Mouse (Mus musculus) urinary bladder, postnatal 10 days (tissue): Measurements from ENCODE around the gene Myl7.
"Not testable (repeated sequence)": the region's sequence is repeated elsewhere in the genome, so short reads cannot be mapped to it uniquely, and the experiment has no call there.

ENCODE experiments used
- DNase-seq: peaks from one replicate; pipeline ENCODE4 v3.0.0; 2022; ENCODE audit warnings: low spot score

Myl7 gene

GRCm38 (mm10) chr11:5898531-5898930, at the start of gene Myl7:
Myl7 (minus strand) TSS chr11:5898782.
- DNase-seq: no peak

- no peak for DNase-seq
These were observed 49.2 kb upstream of the Myl7 start for GRCm38 (mm10) chr11:5947796-5948195.

DNA sequence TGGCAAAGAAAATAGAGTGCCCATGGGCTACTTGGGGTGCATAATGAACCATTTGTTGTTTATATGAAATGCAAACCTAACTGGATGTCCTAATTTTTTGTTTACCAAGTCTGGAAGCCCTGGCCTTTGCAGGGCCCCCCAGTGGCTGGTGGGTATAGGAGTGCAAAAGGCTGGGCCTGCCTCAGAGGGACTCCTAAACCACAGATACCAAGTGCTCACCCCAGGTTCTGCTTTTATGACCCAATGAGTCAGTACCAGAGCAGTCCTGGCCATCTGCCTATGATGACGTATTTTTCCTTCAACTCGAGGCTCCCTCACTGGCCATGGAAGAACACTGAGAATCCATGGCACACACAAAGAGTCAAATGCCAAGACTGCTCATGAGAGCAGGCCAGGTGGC, 46.5 kb upstream of the Myl7 start:
- DNase-seq: no peak

GRCm38 (mm10) chr11:5942966-5943365, 44.4 kb upstream of the Myl7 start:
- DNase-seq: no peak

DNA sequence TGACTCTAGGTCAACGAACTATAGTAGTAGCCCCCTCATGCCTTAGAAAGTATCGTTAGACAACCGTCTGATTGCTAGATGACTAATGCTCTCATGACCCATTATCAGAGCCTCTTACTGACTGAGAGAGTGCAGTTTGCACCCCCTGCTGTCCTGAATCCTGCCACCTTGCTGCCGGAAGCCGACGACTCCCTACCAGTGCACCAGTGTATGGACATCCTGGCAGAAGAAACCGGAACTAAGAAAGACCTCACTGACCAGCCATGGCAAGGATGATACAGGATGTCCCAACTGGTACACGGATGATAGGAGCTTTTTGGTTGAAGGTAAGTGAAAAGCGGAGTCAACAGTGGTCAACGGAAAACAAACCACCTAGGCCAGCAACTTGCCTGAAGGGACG, 35.9 kb upstream of the Myl7 start:
- DNase-seq: not testable (repeated sequence)

DNA sequence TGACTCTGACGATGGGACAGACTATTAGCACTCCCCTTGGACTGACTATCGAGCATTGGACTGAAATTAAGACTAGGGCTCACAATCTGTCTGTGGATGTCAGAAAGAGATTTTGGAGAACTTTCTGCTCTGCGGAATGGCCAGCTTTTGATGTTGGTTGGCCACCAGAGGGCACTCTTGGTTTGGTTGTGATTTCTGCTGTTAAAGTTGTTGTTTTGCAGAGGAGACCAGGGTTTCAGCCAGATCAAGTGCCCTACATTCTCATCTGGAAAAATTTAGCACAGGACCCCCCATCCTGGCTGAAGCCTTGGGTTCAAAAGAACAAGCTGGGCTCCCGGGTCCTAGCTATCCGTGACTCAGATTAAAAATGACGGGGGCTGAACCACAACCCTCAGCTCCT, 33.4 kb upstream of the Myl7 start:
- DNase-seq: not testable (repeated sequence)

- no peak for DNase-seq
These were observed 32.0 kb upstream of the Myl7 start for GRCm38 (mm10) chr11:5930578-5930977.

GRCm38 (mm10) chr11:5926696-5927220, 28.2 kb upstream of the Myl7 start:
- no peak for DNase-seq

DNA sequence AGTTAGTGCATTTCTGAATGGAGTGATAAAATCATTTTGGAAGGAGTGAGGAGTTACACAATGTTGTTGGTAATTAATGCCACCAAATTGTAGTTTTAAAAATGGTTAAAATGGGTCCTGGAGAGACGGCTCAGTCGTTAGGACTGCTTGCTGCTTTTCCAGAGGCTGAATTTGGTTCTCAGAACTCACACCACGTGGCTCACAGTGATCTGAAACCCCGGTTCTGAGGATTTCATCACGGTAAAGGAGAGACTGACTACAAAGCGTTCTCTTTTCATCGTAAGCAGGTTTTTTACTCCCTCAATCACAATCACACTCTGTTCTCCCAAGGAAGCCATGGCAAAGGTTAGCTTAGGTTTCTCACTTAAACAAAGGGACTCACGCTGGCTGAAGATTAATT, 26.1 kb upstream of the Myl7 start:
- no peak for DNase-seq

DNA sequence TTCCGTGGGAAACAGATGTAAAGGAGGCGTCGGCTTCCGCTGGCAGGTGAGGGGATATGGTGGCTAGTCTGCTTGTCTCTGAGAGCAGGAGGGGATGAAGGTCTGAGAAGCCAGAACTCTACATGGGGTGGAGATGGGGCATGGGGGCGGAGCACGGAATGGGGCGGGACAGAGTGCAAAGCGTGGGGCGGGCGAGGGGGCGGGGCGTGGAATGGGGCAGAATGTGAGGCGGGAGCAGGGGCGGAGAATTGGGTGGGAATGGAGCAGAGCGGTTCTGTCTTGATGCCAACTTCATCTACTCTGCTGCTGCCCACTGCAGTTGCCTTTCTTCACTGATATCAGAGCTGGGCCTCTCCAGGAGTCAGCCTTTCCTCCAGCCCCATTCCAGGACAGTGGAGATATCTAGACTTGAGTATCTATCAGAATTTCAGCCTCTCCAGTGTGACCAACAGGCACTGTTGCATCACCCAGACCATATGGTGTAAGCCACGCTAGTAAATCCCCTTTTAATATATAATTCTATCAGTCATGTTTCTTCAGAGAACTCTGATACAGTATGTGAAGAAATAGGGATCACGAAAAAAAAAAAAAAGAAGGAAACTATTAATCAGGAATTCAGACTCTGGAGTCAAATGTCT, 21.9 kb upstream of the Myl7 start:
- no peak for DNase-seq

DNA sequence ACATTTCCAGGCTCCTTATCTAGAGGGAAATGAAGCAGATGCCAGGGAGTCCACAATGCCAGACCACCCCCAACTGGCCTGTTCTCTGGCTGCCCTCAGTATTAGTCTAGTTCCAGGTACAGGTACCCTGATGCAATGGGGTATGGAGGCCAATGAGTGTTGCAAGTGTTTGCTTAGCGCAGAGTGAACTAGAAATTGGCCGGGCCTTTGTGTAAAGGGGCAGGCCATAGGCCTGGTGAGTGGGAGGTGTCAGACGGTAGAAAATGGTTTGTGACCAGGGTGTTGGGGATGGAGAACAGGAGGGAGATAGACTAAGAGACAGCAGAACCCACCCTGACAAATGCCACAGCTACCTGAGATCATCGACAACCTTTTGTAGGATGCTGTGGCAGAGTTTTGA, 21.0 kb upstream of the Myl7 start:
- no peak for DNase-seq

GRCm38 (mm10) chr11:5918111-5918510, 19.5 kb upstream of the Myl7 start:
- DNase-seq: no peak

DNA sequence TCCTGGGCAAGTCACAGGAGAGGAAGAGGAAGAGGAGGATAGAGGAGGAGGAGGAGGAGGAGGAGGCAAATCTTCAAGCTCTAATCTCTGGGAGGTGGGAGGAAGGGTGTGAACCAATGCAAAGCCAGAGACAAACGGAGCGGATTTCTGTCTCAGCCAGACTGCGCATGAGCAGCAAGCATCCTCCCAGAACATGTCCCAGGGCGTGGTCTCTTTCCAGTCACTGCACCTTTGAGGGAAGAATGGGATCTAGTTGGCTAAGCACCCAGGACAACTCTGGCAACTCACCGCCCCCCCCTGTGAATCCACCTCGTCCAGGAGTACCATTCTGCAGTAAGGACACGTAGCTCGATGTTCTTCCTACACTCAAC, 17.6 kb upstream of the Myl7 start:
- no peak for DNase-seq

DNA sequence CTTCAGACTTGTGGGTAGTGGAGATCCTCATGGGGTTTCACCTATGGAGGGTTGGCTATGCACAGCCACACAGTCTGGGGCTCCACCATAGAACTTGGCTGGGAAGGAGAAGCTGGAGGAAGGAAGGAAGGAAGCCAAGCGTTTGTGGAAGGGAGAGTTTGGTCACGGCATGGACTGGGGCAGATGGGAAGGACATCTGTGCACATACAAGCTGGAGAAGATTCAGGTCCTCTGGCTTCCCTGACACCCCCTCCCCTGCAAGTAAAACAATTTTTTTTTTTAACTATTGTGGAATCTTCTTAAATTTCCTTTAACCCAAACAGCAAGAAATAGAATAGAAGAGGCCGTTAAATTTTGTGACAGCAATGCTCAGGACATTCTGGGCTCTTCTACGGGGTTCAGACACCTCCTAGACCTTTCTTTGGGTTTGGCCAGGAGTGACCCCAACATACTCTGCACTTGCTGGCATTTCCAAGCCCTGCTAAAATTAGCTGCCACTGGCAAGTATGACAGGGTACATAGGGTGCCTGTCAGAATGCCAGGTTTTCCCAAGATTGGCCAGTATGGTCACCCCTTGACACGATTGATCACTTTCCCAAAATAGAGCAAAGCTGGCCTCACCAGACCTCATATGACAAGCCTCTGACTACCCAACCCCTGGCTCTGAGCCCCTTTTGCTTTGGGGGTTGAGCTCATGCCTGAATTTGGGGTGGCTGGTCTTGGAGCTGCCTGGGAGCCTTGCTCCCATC, 17.0 kb upstream of the Myl7 start:
- DNase-seq: no peak

- no peak for DNase-seq
These were observed 16.4 kb upstream of the Myl7 start for GRCm38 (mm10) chr11:5914940-5915339.

DNA sequence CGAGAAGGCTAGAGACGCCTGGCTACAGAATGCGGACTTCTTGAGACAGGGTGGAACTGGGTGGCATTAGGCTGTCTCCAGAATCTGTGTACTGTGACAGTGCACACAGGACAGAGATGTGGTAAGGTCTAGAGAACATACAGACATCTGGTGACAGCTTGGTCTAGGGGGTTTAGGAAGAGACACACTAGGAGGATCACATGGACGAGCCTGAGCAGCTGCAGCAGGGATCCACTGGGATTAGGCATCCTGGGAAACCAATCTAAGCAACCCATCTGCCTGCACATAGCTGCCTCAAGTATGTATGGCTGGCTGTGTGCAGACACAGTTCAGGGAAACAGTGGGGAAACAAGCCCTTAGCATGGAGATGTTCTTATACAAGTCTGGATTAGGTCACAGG, 15.4 kb upstream of the Myl7 start:
- DNase-seq: no peak

DNA sequence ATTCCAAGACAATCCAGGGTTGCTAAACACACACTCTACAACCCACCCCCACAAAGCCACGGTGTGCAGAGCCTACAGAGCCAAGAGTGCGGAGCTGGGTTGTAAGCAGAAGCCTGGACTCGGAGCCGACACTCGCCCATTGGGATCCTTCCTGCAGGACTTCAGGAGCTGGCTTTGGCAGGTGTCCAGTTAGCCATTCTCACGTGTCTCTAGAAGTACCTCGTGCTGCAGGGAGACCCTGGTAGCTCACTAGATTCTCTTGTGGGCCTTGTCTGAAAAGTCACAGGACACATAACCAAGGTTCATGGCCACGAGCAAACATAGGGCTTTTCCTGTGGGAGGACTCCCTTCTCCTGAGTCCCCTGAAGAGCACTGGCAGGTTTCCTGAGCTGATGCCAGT, 14.7 kb upstream of the Myl7 start:
- DNase-seq: no peak

DNA sequence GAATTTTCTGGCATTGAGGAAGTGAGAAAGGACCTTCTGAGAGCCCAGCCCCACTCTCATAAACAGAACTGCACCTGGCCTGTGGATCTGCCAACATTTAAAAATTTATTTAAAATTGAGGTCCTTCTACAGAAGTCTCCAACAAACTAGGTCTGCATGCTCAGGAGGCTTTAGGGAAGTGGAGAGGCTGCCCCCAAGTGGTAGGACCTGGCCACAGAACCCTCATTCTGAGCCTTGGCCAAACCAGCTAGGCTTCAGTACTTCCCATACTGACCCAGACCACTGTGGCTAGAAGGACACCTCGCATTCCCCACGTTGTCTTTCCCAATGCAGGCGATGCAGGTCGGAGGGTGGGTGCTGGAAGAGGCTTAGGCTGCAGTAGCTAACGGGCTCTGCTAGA, 14.1 kb upstream of the Myl7 start:
- DNase-seq: no peak

DNA sequence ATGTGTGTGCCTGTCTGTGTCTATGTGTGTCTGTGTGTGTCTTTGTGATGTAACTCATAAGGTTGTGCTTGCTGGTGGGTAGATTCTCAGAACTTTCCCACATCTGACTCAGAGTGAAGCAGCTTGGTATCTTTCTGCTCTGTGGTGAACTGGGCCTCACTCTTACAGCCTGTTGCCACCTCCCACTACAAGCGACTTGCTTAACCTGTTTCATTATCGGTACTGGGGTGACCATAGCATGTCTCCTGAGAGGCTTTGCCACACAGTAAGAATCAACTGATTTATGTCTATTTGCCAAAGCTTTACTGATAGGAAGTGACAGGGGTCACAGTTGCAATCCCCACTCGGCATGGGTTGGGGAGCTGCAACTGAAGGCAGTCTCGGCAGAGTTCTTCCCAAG, 10.1 kb upstream of the Myl7 start:
- DNase-seq: no peak

DNA sequence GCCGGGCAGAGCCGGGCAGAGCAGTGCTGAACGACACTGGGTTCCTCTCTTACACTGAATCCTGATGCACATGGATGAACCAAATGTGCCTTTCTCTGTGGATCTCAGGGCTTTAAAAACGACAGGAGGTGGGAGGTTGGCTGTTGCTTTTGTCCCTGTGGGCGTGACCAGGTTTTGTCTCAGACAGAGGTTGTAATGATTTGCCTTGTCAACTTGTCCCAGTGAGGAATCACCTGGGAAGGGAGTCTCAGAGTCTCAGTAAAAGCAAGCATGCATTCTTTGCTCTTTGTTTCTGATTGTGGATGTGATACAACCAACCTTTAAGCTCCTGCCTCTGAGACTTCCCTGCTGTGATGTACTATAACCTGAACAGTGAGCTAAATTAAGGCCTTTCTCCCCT, 8.5 kb upstream of the Myl7 start:
- DNase-seq: no peak

GRCm38 (mm10) chr11:5905778-5906518, 7.4 kb upstream of the Myl7 start:
- DNase-seq: no peak

DNA sequence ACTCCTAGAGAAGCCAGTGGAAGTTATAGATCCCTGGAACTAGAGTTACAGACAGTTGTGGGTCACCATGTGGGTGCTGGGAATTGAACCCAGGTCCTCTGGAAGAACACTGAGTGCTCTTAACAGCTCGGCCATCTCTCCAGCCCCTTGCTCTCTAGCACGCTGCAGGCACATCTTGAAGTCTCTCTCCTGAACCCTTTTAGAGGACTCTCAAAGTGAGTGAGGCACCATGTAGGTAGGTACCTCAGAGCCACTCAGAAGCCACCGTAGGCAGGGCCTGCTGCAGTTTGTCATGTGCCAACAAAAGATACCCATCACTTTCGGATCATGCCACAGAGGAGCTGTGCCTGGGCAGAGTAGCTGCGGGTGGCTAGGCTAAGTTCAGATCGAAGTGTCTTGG, 6.3 kb upstream of the Myl7 start:
- DNase-seq: no peak

- no peak for DNase-seq
These were observed 5.8 kb upstream of the Myl7 start for GRCm38 (mm10) chr11:5904357-5904756.
